In genomic region chr11:74537352-74537751, GRCm38 (mm10) we compare ENCODE assay signal across 21 mouse cellular contexts.
"Had no signal": no experiment of that assay in that cellular context is flagged by ENCODE, and none has a peak within 500 bp of the region (broad histone marks: within the 10 kb centered on the region; RNA-seq: fewer than 3 reads in every experiment).

No protein-coding gene starts in this region.

- H3K9me3 ChIP-seq: liver, embryonic 13.5 days; liver, embryonic 15.5 days; midbrain, embryonic 13.5 days; midbrain, embryonic 15.5 days; neural tube, embryonic 13.5 days; neural tube, embryonic 15.5 days; stomach, embryonic 15.5 days had no signal

- ATAC-seq: midbrain, embryonic 13.5 days; midbrain, embryonic 15.5 days had no signal

- H3K4me2 ChIP-seq: liver, embryonic 15.5 days; lung, embryonic 14.5 days; midbrain, embryonic 11.5 days; midbrain, embryonic 13.5 days; midbrain, embryonic 15.5 days; neural tube, embryonic 13.5 days; neural tube, embryonic 15.5 days; stomach, embryonic 15.5 days had no signal

- H3K4me1 ChIP-seq: midbrain, embryonic 15.5 days; neural tube, embryonic 15.5 days had no signal

- H3K36me3 ChIP-seq: liver, embryonic 13.5 days; liver, embryonic 15.5 days; midbrain, embryonic 13.5 days; midbrain, embryonic 15.5 days; neural tube, embryonic 13.5 days; neural tube, embryonic 15.5 days; stomach, embryonic 15.5 days had no signal

- H3K4me3 ChIP-seq: liver, embryonic 13.5 days; liver, embryonic 15.5 days; midbrain, embryonic 13.5 days; midbrain, embryonic 15.5 days; neural tube, embryonic 13.5 days; neural tube, embryonic 15.5 days; stomach, embryonic 15.5 days had no signal

- H3K27me3 ChIP-seq: liver, embryonic 13.5 days; liver, embryonic 15.5 days; midbrain, embryonic 13.5 days; midbrain, embryonic 15.5 days; neural tube, embryonic 13.5 days; neural tube, embryonic 15.5 days; stomach, embryonic 15.5 days had no signal

- H3K9ac ChIP-seq: liver, embryonic 13.5 days; liver, embryonic 15.5 days; lung, embryonic 14.5 days; midbrain, embryonic 13.5 days; midbrain, embryonic 15.5 days; neural tube, embryonic 13.5 days; neural tube, embryonic 15.5 days; stomach, embryonic 15.5 days had no signal

- H3K27ac ChIP-seq: liver, embryonic 13.5 days; liver, embryonic 15.5 days; macrophage; midbrain, embryonic 13.5 days; midbrain, embryonic 15.5 days; neural tube, embryonic 13.5 days; neural tube, embryonic 15.5 days; stomach, embryonic 15.5 days had no signal

- DNase-seq: liver, embryonic 13.5 days; lung, adult 18-20 months; lung, embryonic 14.5 days; lung, postnatal 10 days; lung, postnatal 36 days; retina, postnatal 1 day; right cerebral cortex, adult 18-20 months; right cerebral cortex, postnatal 25 days; right cerebral cortex, postnatal 4 days; spleen, adult 18-20 months; thymus, adult 18-20 months; thymus, postnatal 14 days; thymus, postnatal 36 days had no signal
